In genomic region chr4:137277166-137277513, GRCm38 (mm10) we compare ENCODE assay signal across 8 mouse cellular contexts. TPM values are rescaled to one million over a fixed set of nuclear protein-coding genes. Genes with fewer than 3 reads are reported as not detected.
DNase-seq lines count a peak whose midpoint lies in the region; ATAC-seq and TF ChIP-seq lines count a peak whose summit lies in the region.

Gene Wnt4 (plus strand): TSS chr4:137277489.

- H3K27me3 ChIP-seq in kidney, postnatal 0 days (ENCODE audit: insufficient read depth, low read length): peaks cover 17% of the 10 kb centered on the region; the same call in 1 of the 2 replicates
- H3K27me3 ChIP-seq in lung, embryonic 16.5 days (ENCODE audit: control insufficient read depth, insufficient read depth, low read depth, low read length): peaks cover 62% of the 10 kb centered on the region

- DNase-seq in kidney, adult 11 months: peak; percentile 19
- no peak for DNase-seq in kidney, adult 8-10 months
- DNase-seq in gastrocnemius, postnatal 4 days (ENCODE audit: low spot score in 2 of 2): peak; percentile 58 to 67
- DNase-seq in kidney, postnatal 0 days (ENCODE audit: low spot score): peak; percentile 62
- DNase-seq in skeletal muscle tissue, adult 2 months (ENCODE audit: low read depth, low spot score): peak; percentile 47

- peak within 1 kb of the TSS; percentile 84 for H3K4me2 ChIP-seq in kidney, postnatal 0 days (ENCODE audit: low read length)
- H3K4me2 ChIP-seq in lung, embryonic 16.5 days (ENCODE audit: low read depth, low read length): peak within 1 kb of the TSS; percentile 87

- no peaks in the 10 kb centered on the region for H3K36me3 ChIP-seq in kidney, postnatal 0 days (ENCODE audit: insufficient read depth, low read length)
- H3K36me3 ChIP-seq in lung, embryonic 16.5 days (ENCODE audit: control insufficient read depth, insufficient read depth, low read length): no peaks in the 10 kb centered on the region

- peak within 1 kb of the TSS; percentile 27 for H3K4me3 ChIP-seq in brown adipose tissue, adult 24 weeks (ENCODE audit: insufficient read depth, low read depth, low read length)
- peak within 1 kb of the TSS; percentile 56 for H3K4me3 ChIP-seq in kidney, postnatal 0 days (replicated peaks; ENCODE audit: low read depth, low read length)
- H3K4me3 ChIP-seq in lung, embryonic 16.5 days (ENCODE audit: low read length): peak within 1 kb of the TSS; percentile 56

- H3K4me1 ChIP-seq in brown adipose tissue, adult 24 weeks (ENCODE audit: control insufficient read depth, insufficient read depth, insufficient read length, low read length): no peaks in the 10 kb centered on the region
- H3K4me1 ChIP-seq in kidney, postnatal 0 days (replicated peaks; ENCODE audit: insufficient read depth, low read length): peaks cover 7% of the 10 kb centered on the region
- H3K4me1 ChIP-seq in lung, embryonic 16.5 days (replicated peaks; ENCODE audit: control insufficient read depth, insufficient read depth, low read length): peaks cover 19% of the 10 kb centered on the region

- no peaks in the 10 kb centered on the region for H3K9me3 ChIP-seq in kidney, postnatal 0 days (replicated peaks; ENCODE audit: low read length)
- H3K9me3 ChIP-seq in lung, embryonic 16.5 days (ENCODE audit: control insufficient read depth, low read length): no peaks in the 10 kb centered on the region

- WGBS in kidney, postnatal 0 days: 0% methylated on average over 13 of the region's 45 CpGs
- 0% methylated on average over 4 of the region's 45 CpGs for WGBS in lung, embryonic 16.5 days

- no peak within 1 kb of the TSS for H3K27ac ChIP-seq in brown adipose tissue, adult 24 weeks (replicated peaks; ENCODE audit: low read depth, low read length)
- H3K27ac ChIP-seq in kidney, postnatal 0 days: peak within 1 kb of the TSS; percentile 73
- no peak within 1 kb of the TSS for H3K27ac ChIP-seq in lung, embryonic 16.5 days (ENCODE audit: low read length)

- TF ChIP-seq CTCF in kidney, postnatal 0 days (IDR thresholded peaks at IDR 0.05; ENCODE audit: low read depth): no peak

- ATAC-seq in kidney, postnatal 0 days (replicated peaks; ENCODE audit: low FRiP score, low read depth): peak; percentile 83
- peak; percentile 82 for ATAC-seq in lung, embryonic 16.5 days (ENCODE audit: low read depth)
- ATAC-seq in CD4-positive, CD25-positive, alpha-beta regulatory T cell, adult 4 months: no peak

- H3K9ac ChIP-seq in kidney, postnatal 0 days (ENCODE audit: low read depth, low read length): peak within 1 kb of the TSS; percentile 62
- H3K9ac ChIP-seq in lung, embryonic 16.5 days (ENCODE audit: low read length): peak within 1 kb of the TSS; percentile 63

RNA-seq across cellular contexts. Expression of gene Wnt4, which starts in this region (rescaled TPM):
- not detected in 2 replicates for polyA plus RNA-seq in brown adipose tissue, adult 24 weeks (2012; ENCODE audit: insufficient read depth, insufficient read length, missing spikeins)
- total RNA-seq in gastrocnemius, postnatal 4 days (2021): 10 to 100 TPM; 22.2 to 22.8 TPM
- polyA plus RNA-seq in kidney, postnatal 0 days (2015; fragmentation: Nextera tagmentation; extraction: Ambion mirVana): 17.5 and 26.5 TPM in 2 replicates
- polyA plus RNA-seq in lung, embryonic 16.5 days (2015; fragmentation: Nextera tagmentation; extraction: Ambion mirVana): 0.48 and 0.62 TPM in 2 replicates
- under 1 TPM in 1 of 2 experiments, not detected in 1; 0.32 TPM for polyA plus RNA-seq in CD4-positive, CD25-positive, alpha-beta regulatory T cell, adult 4 months (2017; shearing (Covaris generic))

Comparison
In these comparisons a context has a peak if more than half of its experiments do, and no peak if none do; other contexts are left out.
1. RNA of gene Wnt4 (polyA plus RNA-seq): 17.5 to 26.5 TPM in kidney, postnatal 0 days; 0.48 to 0.62 TPM in lung, embryonic 16.5 days, 0.32 TPM in CD4-positive, CD25-positive, alpha-beta regulatory T cell, adult 4 months and not detected in brown adipose tissue, adult 24 weeks; every median in the first group is over 10 times any median in the second.
2. DNase-seq: peak in kidney, adult 11 months (single experiment), gastrocnemius, postnatal 4 days (2 of 2), kidney, postnatal 0 days (single experiment) and skeletal muscle tissue, adult 2 months (single experiment); none in kidney, adult 8-10 months (0 of 2).
3. Peak in ATAC-seq, H3K4me3 ChIP-seq, H3K9ac ChIP-seq and H3K4me2 ChIP-seq in lung, embryonic 16.5 days; RNA of the gene not detected or under 1 TPM.
4. Peak in every context shown above with its lines, with median percentiles within 50 percentile points of each other: H3K4me3 ChIP-seq.